Mouse (Mus musculus) monocyte, adult 5-6 weeks (primary cell): ENCODE results near the gene Gipc3. TPM values are rescaled to one million over a fixed set of nuclear protein-coding genes. Genes with fewer than 3 reads are reported as not detected.

ENCODE experiments used
- ATAC-seq: fragments of 153-309, 156-312 bp; replicated peaks from 2 replicates; pipeline ENCODE4 v1.8.0; 2017; ENCODE audit warnings: mild to moderate bottlenecking; ENCODE audit not compliant: low TSS enrichment, insufficient number of reproducible peaks, severe bottlenecking, poor library complexity, low FRiP score
- total RNA-seq: library from RNA; stranded (forward); fragments of 200-1000, 200-491, 200-594 nt; gene quantifications from 3 replicates; pipeline ENCODE4 v1.2.3, GENCODE M21; 2017

Gipc3 gene
- total RNA-seq, 1 experiment from 2014 or later, result not detected

GRCm38 (mm10) chr10:81351678-81352291, 8.7 kb upstream of the Gipc3 start:
- no peak for ATAC-seq

- ATAC-seq, result peak; percentile 91
Observed at GRCm38 (mm10) chr10:81350351-81351063, 7.4 kb upstream of the Gipc3 start, which contains the start of gene Hmg20b. Gene Hmg20b, minus strand, starts transcription at chr10:81350480.

DNA sequence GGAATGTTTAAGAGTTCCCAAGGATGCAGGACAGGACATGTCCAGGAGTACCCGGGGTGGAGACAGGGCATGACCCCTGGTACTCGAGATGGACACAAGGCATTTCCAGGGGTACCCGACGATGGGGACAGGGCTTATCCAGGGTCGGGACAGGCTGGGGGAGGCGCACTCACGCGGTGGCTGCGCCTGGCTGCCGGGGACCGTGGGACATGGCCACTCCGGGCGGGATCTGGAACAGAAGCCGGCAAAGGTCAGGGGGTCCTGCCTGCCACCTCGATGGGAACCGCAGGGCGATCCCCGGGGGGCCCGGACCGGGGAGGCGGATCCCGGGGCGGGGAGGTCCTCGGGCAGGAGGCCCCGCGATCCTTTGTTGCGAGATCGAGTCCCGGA, 6.9 kb upstream of the Gipc3 start:
- ATAC-seq, result no peak

DNA sequence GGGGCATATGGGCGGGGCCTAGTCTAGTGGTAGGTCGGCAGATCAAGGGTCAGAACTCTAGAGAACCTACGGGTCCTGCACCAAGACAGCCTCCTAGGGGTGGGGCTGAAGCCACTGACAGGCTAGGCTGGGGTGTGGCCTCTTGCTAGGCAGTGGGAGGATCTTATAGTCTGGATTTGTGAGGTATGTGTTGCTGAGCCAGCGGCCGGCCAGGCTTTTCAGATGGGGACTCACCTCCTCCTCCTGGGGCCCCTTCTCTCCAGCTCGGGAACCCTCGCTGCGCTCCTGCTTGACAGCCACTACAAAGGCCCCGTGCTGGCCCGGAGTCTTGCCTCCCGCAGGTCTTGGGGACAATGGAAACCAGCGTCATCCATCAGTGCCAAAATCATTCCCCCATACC, 6.1 kb upstream of the Gipc3 start:
- no peak for ATAC-seq

DNA sequence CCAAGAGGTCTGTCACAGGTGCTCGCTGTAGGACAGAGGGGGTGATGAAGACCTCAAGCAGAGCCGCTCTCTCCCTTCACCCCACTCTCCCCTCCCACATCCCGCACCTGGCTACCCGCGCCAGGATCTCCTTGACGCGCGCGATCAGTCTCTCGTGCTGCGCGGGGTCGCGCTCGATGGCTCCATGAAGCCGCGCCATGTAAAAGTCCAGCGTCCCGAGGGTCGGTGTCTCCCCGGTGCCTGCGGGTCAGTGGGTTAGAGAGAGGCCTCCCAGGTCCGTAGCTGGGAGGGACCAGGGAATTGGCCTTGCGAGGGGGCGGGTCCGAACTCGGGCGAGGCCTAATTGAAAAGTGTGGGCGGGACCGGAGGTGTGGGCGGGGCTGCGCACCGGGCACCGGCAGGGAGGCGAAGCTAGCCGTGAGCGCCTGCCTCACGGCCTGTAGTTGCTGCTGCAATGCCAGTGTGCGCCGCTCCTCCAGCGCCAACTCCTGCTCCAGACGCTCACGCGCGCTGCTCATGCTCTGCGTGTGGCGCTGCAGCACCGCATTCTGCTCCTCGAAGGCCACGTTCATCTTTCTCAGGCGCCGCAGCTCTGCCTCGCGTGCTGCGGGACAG, 3.5 kb upstream of the Gipc3 start:
- peak; percentile 25 for ATAC-seq

DNA sequence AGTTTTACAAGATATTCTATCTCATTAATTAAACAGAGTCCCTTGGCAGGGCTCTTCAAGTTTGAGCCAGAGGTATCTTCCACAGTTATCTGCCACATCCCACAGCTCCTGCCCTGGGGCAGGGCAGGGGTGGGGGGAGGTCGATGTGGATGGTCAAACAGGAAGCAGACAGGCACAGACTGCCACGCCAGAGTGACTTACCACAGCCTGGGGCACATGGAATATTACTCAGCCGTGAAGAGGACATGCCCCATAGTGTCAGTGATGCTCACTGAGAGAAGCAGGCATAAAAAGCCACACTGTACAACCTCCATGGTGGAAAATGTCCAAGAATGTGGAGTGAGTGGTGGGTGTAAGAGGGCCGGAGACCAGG, 2.1 kb upstream of the Gipc3 start:
- no peak for ATAC-seq

DNA sequence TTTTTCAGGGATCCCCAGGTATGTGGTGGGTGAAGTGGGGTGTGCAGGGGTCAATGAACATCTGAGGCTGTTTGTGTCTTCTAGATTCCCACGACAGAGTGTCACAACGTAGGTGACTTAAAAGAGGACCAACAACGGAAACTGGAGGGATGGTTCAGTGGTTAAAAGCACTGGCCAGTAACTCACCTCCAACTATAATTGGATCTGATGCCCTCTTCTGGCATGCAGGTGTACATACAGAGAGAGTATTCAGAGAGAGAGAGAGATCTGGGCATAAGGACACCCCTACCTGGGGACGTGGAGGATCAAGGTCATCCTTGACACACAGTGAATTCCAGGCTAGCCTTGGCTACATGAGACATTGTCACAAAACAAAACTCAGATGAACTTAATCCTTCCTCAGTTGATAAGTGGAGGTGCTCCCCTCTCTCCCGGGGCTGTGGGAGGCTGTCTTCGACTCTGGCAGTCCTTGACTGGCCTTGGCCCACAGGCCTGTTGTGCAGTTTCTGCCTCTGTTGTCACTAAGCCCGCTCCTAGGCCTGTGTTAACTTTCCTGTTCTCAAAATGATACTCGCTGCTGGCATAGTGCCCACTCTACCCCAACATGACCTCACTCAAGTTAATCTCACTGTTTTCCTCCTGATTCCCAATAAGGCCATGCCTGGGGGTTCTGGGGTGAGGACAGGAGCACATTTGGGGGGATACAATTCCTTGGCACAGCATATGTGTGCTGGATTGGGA, 1.5 kb upstream of the Gipc3 start:
- no peak for ATAC-seq

GRCm38 (mm10) chr10:81341333-81341949, 1.6 kb downstream of the Gipc3 start:
- peak; percentile 45 for ATAC-seq

DNA sequence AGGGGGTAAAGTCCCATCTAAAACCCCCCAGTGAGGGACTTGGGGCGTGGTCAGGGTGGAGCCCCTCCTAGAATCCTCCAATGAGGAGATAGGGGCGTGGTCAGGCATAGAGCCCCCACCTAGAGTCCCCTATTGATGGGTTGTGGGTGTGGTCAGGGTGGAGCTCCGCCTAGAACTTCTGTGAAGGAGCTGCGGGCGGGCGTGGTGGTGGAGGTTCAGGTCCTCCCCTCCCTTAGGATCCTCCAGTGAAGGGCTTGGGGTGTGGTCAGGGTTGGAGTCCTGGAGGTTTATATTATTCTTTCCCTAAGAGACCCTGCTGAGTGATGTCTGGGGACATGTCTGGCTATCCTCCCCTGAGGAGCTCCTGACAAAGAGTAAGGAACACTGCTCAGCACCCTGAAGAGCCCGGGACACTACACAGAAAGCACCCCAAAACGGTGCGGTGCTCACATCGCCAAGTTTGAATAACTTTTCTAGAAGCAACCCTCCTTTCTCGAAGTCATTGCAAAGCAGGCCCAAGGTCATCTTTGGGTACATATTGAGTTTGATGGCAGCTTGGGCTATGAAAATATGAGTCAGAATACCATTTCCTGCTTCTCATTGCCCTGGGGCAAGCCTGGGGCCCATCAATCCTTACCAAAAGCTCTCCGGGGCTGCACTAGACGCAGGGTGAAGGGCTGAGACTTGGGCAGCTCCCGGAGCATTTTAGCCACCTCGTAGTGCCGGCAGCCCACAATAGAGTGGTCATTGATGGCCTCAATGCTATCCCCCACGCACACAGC, 2.3 kb downstream of the Gipc3 start:
- ATAC-seq, result no peak

GRCm38 (mm10) chr10:81336558-81336957, 6.5 kb downstream of the Gipc3 start:
- ATAC-seq, result no peak

DNA sequence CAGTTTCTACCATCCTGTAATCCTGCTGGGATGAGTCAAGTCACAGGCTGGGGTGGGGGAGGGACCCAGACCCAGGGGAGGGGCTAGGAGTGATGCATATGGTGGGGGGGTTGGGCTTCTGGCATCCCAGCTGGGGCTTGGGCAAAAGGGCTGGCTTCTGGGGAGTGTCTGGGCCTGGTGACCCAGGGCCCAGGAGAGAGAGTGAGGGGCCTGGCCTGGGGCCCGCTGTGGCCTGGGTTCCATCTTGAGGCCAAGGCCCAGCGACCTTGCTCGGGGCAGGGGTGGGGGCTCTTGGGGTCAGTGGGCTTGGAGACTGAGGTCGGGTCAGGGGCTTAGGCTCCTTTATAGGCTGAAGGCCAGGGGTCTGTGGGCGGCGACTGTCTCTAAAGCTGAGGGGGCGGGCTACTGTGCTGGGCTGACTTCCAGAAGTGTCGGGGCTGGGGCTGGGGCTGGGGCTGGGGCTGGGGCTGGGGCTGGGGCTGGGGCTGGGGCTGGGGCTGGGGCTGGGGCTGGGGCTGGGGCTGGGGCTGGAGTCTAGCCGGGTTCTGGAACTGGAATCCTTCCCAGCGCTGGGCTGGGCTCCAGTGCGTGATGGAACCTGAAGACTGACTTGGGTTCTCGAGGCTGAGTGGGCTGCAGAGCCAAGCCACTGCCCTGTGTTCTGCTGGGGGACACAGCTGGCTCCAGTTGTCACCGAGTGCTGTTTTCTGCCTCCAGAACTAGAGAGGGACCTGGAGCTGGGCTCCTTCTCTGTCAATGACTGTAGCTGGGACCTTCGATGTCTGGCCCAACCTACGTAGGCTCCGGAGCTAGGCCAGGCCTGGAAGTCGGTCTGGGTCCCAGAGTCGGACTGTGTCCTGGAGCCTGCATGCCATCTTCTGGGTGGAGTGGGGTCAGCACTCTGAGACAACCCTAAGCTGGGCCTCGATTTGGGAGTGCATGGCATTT, 7.4 kb downstream of the Gipc3 start:
- no peak for ATAC-seq

- no peak for ATAC-seq
Observed at GRCm38 (mm10) chr10:81334324-81334723, 8.7 kb downstream of the Gipc3 start.

GRCm38 (mm10) chr10:81332277-81332676, 10.8 kb downstream of the Gipc3 start:
- ATAC-seq, result no peak

GRCm38 (mm10) chr10:81330007-81330406, 13.1 kb downstream of the Gipc3 start:
- ATAC-seq, result no peak

DNA sequence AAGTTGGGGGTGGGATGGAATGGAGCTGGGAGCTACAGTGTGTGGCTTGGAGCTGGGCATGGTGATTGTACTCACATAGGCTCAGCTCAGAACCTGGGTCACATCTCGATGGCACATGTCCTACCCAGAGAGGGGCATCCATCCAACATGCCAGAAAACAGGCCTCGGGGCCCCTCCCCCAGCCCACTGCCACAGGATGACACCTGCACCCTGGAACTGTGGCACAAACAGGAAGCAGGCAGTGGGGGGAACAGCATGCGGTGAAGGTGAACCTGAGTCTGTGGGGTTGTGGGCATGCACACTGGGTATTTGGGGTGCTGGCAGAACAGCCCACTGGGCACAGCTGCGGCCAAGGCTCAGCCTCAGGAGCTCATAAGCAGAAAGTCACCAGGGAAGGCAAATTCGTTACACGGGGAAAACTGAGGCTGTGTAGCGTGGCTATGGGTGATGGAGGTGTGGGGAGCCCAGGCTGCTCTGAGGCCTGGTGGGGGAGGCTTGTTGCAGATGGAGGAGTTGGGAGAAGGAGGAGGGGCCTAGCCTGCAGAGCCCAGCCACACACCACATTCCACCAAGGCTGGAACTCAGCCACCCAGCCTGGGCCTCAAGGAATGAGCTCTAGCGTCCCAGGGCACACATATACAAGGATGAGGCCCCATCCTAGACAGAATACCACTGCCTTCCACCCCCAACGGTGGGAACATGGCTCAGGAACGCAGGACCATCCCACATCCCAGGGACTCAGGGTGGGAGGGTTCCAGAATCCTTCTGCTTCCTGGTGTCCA, 13.7 kb downstream of the Gipc3 start:
- ATAC-seq, result peak; percentile 19; the same call in 1 of the 2 replicates

DNA sequence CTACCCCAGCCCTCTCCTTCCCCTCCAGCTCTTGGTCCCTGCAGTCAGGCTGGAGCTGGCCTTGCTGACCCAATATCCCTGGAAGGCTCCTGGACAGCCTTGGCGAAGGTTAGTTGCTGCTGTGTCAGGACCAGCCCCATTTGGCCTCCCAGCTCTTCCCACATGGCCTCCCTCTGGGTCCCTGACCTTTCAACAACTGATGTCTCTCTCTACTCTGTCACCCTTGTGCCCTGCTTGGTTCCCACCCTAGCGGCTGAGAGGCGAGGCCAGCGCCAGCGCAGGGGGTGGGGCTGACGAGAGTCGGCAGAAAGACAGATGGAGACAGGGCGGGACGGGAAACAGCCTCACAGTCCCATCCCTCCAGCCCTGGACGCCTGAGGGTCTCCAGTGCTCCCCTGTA, 14.7 kb downstream of the Gipc3 start, which contains the start of gene Tbxa2r:
Tbxa2r (plus strand) TSS at position 346 of the 400 bp plus-strand sequence.
- no peak for ATAC-seq
